10 mouse cellular contexts compared by ENCODE assay signal in the genomic region with DNA sequence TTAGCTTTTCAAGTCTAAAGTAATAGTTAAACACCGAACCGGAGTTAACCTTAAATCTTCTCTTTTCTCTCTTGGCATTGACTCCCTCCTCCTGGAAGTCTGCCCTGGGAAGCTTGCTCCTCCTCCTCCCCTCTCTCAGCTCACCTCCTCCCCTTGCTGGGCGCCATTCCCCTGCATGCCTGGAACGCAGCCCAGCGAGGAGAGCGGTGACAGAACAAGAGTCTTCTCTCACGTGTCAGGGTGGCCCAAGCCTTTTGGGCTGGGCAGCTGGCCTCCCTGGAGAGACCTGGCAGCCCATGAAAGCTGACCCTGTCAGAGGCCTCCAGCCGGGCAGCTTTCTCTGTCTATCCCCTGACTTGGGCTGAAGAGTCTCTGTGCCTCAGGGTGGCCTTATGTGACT.
DNase-seq lines count a peak whose midpoint lies in the region; ATAC-seq and TF ChIP-seq lines count a peak whose summit lies in the region.
"Had no signal": no experiment of that assay in that cellular context is flagged by ENCODE, and none has a peak within 500 bp of the region (broad histone marks: within the 10 kb centered on the region; RNA-seq: fewer than 3 reads in every experiment).

No protein-coding gene starts in this region.

- ATAC-seq in midbrain, embryonic 13.5 days = no peak; the same call in 1 of the 2 replicates
- peak; percentile 48 for ATAC-seq in forebrain, embryonic 13.5 days
- peak; percentile 73 for ATAC-seq in heart, embryonic 15.5 days (replicated peaks; ENCODE audit: insufficient number of reproducible peaks, insufficient read depth, low FRiP score, low read depth)
- no peak for ATAC-seq in midbrain, postnatal 0 days (ENCODE audit: low FRiP score)

- no peaks in the 10 kb centered on the region; the same call in 1 of the 2 replicates for H3K9me3 ChIP-seq in midbrain, embryonic 10.5 days (replicated peaks)
- H3K9me3 ChIP-seq in midbrain, embryonic 13.5 days = no peaks in the 10 kb centered on the region
- no peaks in the 10 kb centered on the region; the same call in 1 of the 2 replicates for H3K9me3 ChIP-seq in forebrain, embryonic 13.5 days (replicated peaks)
- no peaks in the 10 kb centered on the region for H3K9me3 ChIP-seq in heart, embryonic 15.5 days (replicated peaks)
- no peaks in the 10 kb centered on the region for H3K9me3 ChIP-seq in midbrain, postnatal 0 days (ENCODE audit: low read length)
- H3K9me3 ChIP-seq: midbrain, embryonic 12.5 days had no signal

- H3K27ac ChIP-seq in midbrain, embryonic 10.5 days (replicated peaks) = peak overlapping the region; percentile 74
- H3K27ac ChIP-seq in midbrain, embryonic 13.5 days = no peak overlapping the region
- H3K27ac ChIP-seq in forebrain, embryonic 13.5 days = peak overlapping the region; percentile 45; the same call in 1 of the 2 replicates
- H3K27ac ChIP-seq in heart, embryonic 15.5 days = peak overlapping the region; percentile 80
- no peak overlapping the region for H3K27ac ChIP-seq in midbrain, postnatal 0 days (ENCODE audit: low read depth, low read length)
- H3K27ac ChIP-seq: midbrain, embryonic 12.5 days had no signal

- H3K4me3 ChIP-seq in midbrain, embryonic 10.5 days = no peak overlapping the region
- no peak overlapping the region for H3K4me3 ChIP-seq in midbrain, embryonic 13.5 days (replicated peaks)
- H3K4me3 ChIP-seq in forebrain, embryonic 13.5 days = no peak overlapping the region
- H3K4me3 ChIP-seq in heart, embryonic 15.5 days = no peak overlapping the region
- H3K4me3 ChIP-seq in midbrain, postnatal 0 days (ENCODE audit: low read depth, low read length) = no peak overlapping the region
- H3K4me3 ChIP-seq: midbrain, embryonic 12.5 days had no signal

- H3K4me1 ChIP-seq in midbrain, embryonic 10.5 days = peaks cover 30% of the 10 kb centered on the region
- H3K4me1 ChIP-seq in midbrain, embryonic 13.5 days (replicated peaks) = peaks cover 29% of the 10 kb centered on the region
- H3K4me1 ChIP-seq in forebrain, embryonic 13.5 days = peaks cover 47% of the 10 kb centered on the region
- peaks cover 36% of the 10 kb centered on the region for H3K4me1 ChIP-seq in heart, embryonic 15.5 days (replicated peaks)
- no peaks in the 10 kb centered on the region for H3K4me1 ChIP-seq in midbrain, postnatal 0 days (ENCODE audit: insufficient read depth, low read length)

- H3K9ac ChIP-seq in midbrain, embryonic 13.5 days (replicated peaks) = no peak overlapping the region
- no peak overlapping the region for H3K9ac ChIP-seq in forebrain, embryonic 13.5 days
- H3K9ac ChIP-seq in heart, embryonic 15.5 days = no peak overlapping the region
- no peak overlapping the region for H3K9ac ChIP-seq in midbrain, postnatal 0 days (replicated peaks; ENCODE audit: low read length, poor library complexity, severe bottlenecking)
- H3K9ac ChIP-seq: midbrain, embryonic 12.5 days had no signal

- H3K36me3 ChIP-seq in midbrain, embryonic 10.5 days = no peaks in the 10 kb centered on the region
- H3K36me3 ChIP-seq in midbrain, embryonic 13.5 days = no peaks in the 10 kb centered on the region
- H3K36me3 ChIP-seq in forebrain, embryonic 13.5 days (ENCODE audit: poor library complexity, severe bottlenecking) = no peaks in the 10 kb centered on the region
- no peaks in the 10 kb centered on the region for H3K36me3 ChIP-seq in heart, embryonic 15.5 days
- no peaks in the 10 kb centered on the region for H3K36me3 ChIP-seq in midbrain, postnatal 0 days (ENCODE audit: insufficient read depth, low read length)
- H3K36me3 ChIP-seq: G1E; midbrain, embryonic 12.5 days had no signal

- no peaks in the 10 kb centered on the region for H3K27me3 ChIP-seq in midbrain, embryonic 10.5 days (ENCODE audit: low read depth, poor library complexity, severe bottlenecking)
- H3K27me3 ChIP-seq in midbrain, embryonic 13.5 days = no peaks in the 10 kb centered on the region
- H3K27me3 ChIP-seq in forebrain, embryonic 13.5 days = no peaks in the 10 kb centered on the region
- H3K27me3 ChIP-seq in heart, embryonic 15.5 days = no peaks in the 10 kb centered on the region
- H3K27me3 ChIP-seq in midbrain, postnatal 0 days (ENCODE audit: insufficient read depth, low read length) = no peaks in the 10 kb centered on the region
- H3K27me3 ChIP-seq: midbrain, embryonic 12.5 days had no signal

- no peak for DNase-seq in midbrain, embryonic 10.5 days (ENCODE audit: low spot score)
- peak; percentile 93 for DNase-seq in kidney, postnatal 36 days
- peak; percentile 72 for DNase-seq in midbrain, postnatal 0 days (ENCODE audit: low spot score)
- DNase-seq in urinary bladder, postnatal 25 days (ENCODE audit: low spot score) = peak; percentile 48
- no peak for DNase-seq in T-cell, adult 2 months (ENCODE audit: low spot score)

- TF ChIP-seq CTCF in midbrain, postnatal 0 days (IDR thresholded peaks at IDR 0.05) = no peak

- no peak overlapping the region for H3K4me2 ChIP-seq in midbrain, embryonic 13.5 days (replicated peaks)
- H3K4me2 ChIP-seq in forebrain, embryonic 13.5 days = peak overlapping the region; percentile 10; the same call in 1 of the 2 replicates
- no peak overlapping the region for H3K4me2 ChIP-seq in heart, embryonic 15.5 days
- no peak overlapping the region for H3K4me2 ChIP-seq in midbrain, postnatal 0 days (ENCODE audit: low read depth, low read length, poor library complexity, severe bottlenecking)
- H3K4me2 ChIP-seq: midbrain, embryonic 12.5 days had no signal

- 47% methylated on average over 8 of the region's 8 CpGs for WGBS in midbrain, embryonic 10.5 days
- WGBS in midbrain, embryonic 13.5 days = 31% methylated on average over 8 of the region's 8 CpGs
- 24% methylated on average over 8 of the region's 8 CpGs for WGBS in forebrain, embryonic 13.5 days
- 24% methylated on average over 8 of the region's 8 CpGs for WGBS in heart, embryonic 15.5 days
- 24% methylated on average over 8 of the region's 8 CpGs for WGBS in midbrain, postnatal 0 days

Comparison
In these comparisons a context has a peak if more than half of its experiments do, and no peak if none do; other contexts are left out.
1. DNase-seq: peak in kidney, postnatal 36 days (2 of 2), midbrain, postnatal 0 days (single experiment) and urinary bladder, postnatal 25 days (single experiment); none in midbrain, embryonic 10.5 days (single experiment) and T-cell, adult 2 months (single experiment).
2. H3K27ac ChIP-seq: peak in midbrain, embryonic 10.5 days (single experiment), forebrain, embryonic 13.5 days (single experiment) and heart, embryonic 15.5 days (single experiment); none in midbrain, embryonic 13.5 days (single experiment) and midbrain, postnatal 0 days (single experiment).
3. ATAC-seq: peak in forebrain, embryonic 13.5 days (single experiment) and heart, embryonic 15.5 days (single experiment); none in midbrain, embryonic 13.5 days (single experiment) and midbrain, postnatal 0 days (single experiment).